Mouse (Mus musculus) forebrain, embryonic 11.5 days (tissue): ENCODE results near the gene Gprc5b. TPM values are rescaled to one million over a fixed set of nuclear protein-coding genes. Genes with fewer than 3 reads are reported as not detected.

ENCODE experiments used
- ATAC-seq: fragments of 200-750 bp; cut with Nextera tagmentation; replicated peaks from 2 replicates; pipeline ENCODE4 v1.8.0; 2017; ENCODE audit warnings: moderate TSS enrichment; ENCODE audit not compliant: low FRiP score
- DNase-seq: peaks from one replicate; pipeline ENCODE4 v3.0.0-alpha.2; 2017; ENCODE audit warnings: low spot score
- H3K27ac ChIP-seq: fragments of 300-500 bp; sonication (generic); 2 replicates; pipeline ENCODE4 v1.5.1; 2014; ENCODE audit warnings: low read depth, low read length
- H3K27me3 ChIP-seq: fragments of 300-500 bp; sonication (generic); 2 replicates; pipeline ENCODE4 v1.6.1; 2014; ENCODE audit warnings: mild to moderate bottlenecking, low read length, mixed read lengths; ENCODE audit not compliant: control insufficient read depth, insufficient read depth
- H3K36me3 ChIP-seq: fragments of 300-500 bp; sonication (generic); 2 replicates; pipeline ENCODE4 v1.6.1; 2014; ENCODE audit warnings: mild to moderate bottlenecking, low read length, moderate library complexity, mixed read lengths; ENCODE audit not compliant: control insufficient read depth, insufficient read depth
- H3K4me1 ChIP-seq: fragments of 300-500 bp; sonication (generic); replicated peaks from 2 replicates; pipeline ENCODE4 v1.6.1; 2014; ENCODE audit warnings: low read length, mixed read lengths; ENCODE audit not compliant: control insufficient read depth, insufficient read depth
- H3K4me2 ChIP-seq: fragments of 300-500 bp; sonication (generic); 2 replicates; pipeline ENCODE4 v1.6.1; 2014; ENCODE audit warnings: low read depth, mild to moderate bottlenecking, low read length, moderate library complexity, mixed read lengths; ENCODE audit not compliant: severe bottlenecking
- H3K4me3 ChIP-seq: fragments of 300-500 bp; sonication (generic); 2 replicates; pipeline ENCODE4 v1.5.1; 2014; ENCODE audit warnings: low read depth, low read length
- H3K9ac ChIP-seq: fragments of 300-500 bp; sonication (generic); 2 replicates; pipeline ENCODE4 v1.6.1; 2014; ENCODE audit warnings: low read length
- H3K9me3 ChIP-seq: fragments of 300-500 bp; sonication (generic); 2 replicates; pipeline ENCODE4 v1.6.1; 2016; ENCODE audit warnings: low read length, mixed read lengths; ENCODE audit not compliant: control insufficient read depth
- WGBS: fragments of 180-500 bp; shearing (Covaris S2); extraction: QIAGEN DNeasy Blood & Tissue Kit; methylation state at CpG from one replicate; pipeline ENCODE4 v1.1.7; 2014; 5-methylcytosine and 5-hydroxymethylcytosine counted together
- polyA plus RNA-seq: library from polyadenylated mRNA; unstranded; fragments of >200 nt; fragmentation: Nextera tagmentation; extraction: Ambion mirVana; gene quantifications from 2 replicates; pipeline ENCODE4 v1.2.1, GENCODE M21; 2014

Gprc5b gene
- polyA plus RNA-seq, 1 experiment from 2014 or later: 18.1 TPM

- Histone ChIP-seq H3K36me3 (peaks cover 5% of the 10 kb centered on the region; the same call in 1 of the 2 replicates), H3K27me3 (no peaks in the 10 kb centered on the region), H3K4me3 (no peak overlapping the region), H3K9ac (no peak overlapping the region), H3K27ac (no peak overlapping the region), H3K4me2 (no peak overlapping the region), H3K9me3 (no peaks in the 10 kb centered on the region), H3K4me1 (0 out of 2 replicates have a peak, but pooled peaks cover 2% of the 10 kb centered on the region)
- ATAC-seq: no peak
- 88% methylated on average over 4 of the region's 4 CpGs for WGBS
- DNase-seq: no peak
These were observed 12.4 kb downstream of the Gprc5b start for GRCm38 (mm10) chr7:118982586-118982985.

DNA sequence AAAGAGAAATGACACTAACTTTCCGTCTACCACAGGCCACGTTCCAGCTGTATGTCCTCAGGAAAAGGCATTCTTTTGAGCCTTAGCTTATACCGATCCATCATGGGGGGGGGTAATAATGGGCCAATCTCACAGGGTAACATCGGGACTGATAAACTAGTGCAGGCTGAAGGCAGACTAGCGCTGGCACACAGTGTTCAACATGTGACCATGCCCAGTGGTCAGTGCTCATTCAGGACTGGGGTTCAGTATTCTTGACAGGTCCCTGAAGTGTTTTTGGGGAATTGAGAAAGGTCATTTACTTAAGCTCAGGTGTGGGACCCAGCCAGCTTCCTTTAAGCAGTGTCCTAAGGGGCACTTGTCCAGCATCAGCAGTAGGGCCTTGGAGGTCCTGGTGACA, 13.2 kb downstream of the Gprc5b start:
- H3K9ac ChIP-seq: no peak overlapping the region
- no peak for ATAC-seq
- H3K4me3 ChIP-seq: no peak overlapping the region
- no peak overlapping the region for H3K4me2 ChIP-seq
- H3K27ac ChIP-seq: no peak overlapping the region
- DNase-seq: no peak
- peaks cover 5% of the 10 kb centered on the region; the same call in 1 of the 2 replicates for H3K4me1 ChIP-seq
- H3K9me3 ChIP-seq: no peaks in the 10 kb centered on the region
- 92% methylated on average over 5 of the region's 5 CpGs for WGBS
- H3K27me3 ChIP-seq: no peaks in the 10 kb centered on the region
- H3K36me3 ChIP-seq: peaks cover 5% of the 10 kb centered on the region; the same call in 1 of the 2 replicates

GRCm38 (mm10) chr7:118981346-118981745, 13.7 kb downstream of the Gprc5b start:
- Histone ChIP-seq H3K9ac (no peak overlapping the region), H3K4me2 (no peak overlapping the region), H3K4me3 (no peak overlapping the region), H3K27ac (no peak overlapping the region), H3K9me3 (no peaks in the 10 kb centered on the region), H3K27me3 (no peaks in the 10 kb centered on the region), H3K36me3 (peaks cover 5% of the 10 kb centered on the region; the same call in 1 of the 2 replicates), H3K4me1 (peaks cover 9% of the 10 kb centered on the region; the same call in 1 of the 2 replicates)
- DNase-seq: no peak
- WGBS: 79% methylated on average over 4 of the region's 4 CpGs
- no peak for ATAC-seq

- Histone ChIP-seq H3K4me3 (no peak overlapping the region), H3K27ac (no peak overlapping the region), H3K9ac (no peak overlapping the region), H3K36me3 (peaks cover 5% of the 10 kb centered on the region; the same call in 1 of the 2 replicates), H3K27me3 (no peaks in the 10 kb centered on the region), H3K9me3 (no peaks in the 10 kb centered on the region), H3K4me1 (peaks cover 11% of the 10 kb centered on the region; the same call in 1 of the 2 replicates), H3K4me2 (no peak overlapping the region)
- 91% methylated on average over 9 of the region's 9 CpGs for WGBS
- ATAC-seq (no peak), DNase-seq (no peak)
These were observed 15.3 kb downstream of the Gprc5b start for GRCm38 (mm10) chr7:118979708-118980107.

GRCm38 (mm10) chr7:118979121-118979520, 15.9 kb downstream of the Gprc5b start:
- Histone ChIP-seq H3K4me1 (peaks cover 11% of the 10 kb centered on the region; the same call in 1 of the 2 replicates), H3K9me3 (no peaks in the 10 kb centered on the region), H3K27me3 (no peaks in the 10 kb centered on the region), H3K4me2 (no peak overlapping the region), H3K36me3 (peaks cover 8% of the 10 kb centered on the region; the same call in 1 of the 2 replicates), H3K4me3 (no peak overlapping the region), H3K9ac (no peak overlapping the region), H3K27ac (no peak overlapping the region)
- DNase-seq (no peak), ATAC-seq (no peak)
- WGBS: 80% methylated on average over 7 of the region's 7 CpGs

GRCm38 (mm10) chr7:118977167-118977543, 17.9 kb downstream of the Gprc5b start:
- H3K9ac ChIP-seq: no peak overlapping the region
- H3K9me3 ChIP-seq: no peaks in the 10 kb centered on the region
- DNase-seq: no peak
- no peak for ATAC-seq
- H3K4me2 ChIP-seq: no peak overlapping the region
- no peak overlapping the region; the same call in 1 of the 2 replicates for H3K27ac ChIP-seq
- H3K4me1 ChIP-seq: peaks cover 11% of the 10 kb centered on the region; the same call in 1 of the 2 replicates
- WGBS: 78% methylated on average over 10 of the region's 10 CpGs
- no peaks in the 10 kb centered on the region for H3K27me3 ChIP-seq
- peaks cover 10% of the 10 kb centered on the region for H3K36me3 ChIP-seq
- H3K4me3 ChIP-seq: no peak overlapping the region

GRCm38 (mm10) chr7:118976414-118977166, 18.4 kb downstream of the Gprc5b start:
- ATAC-seq: peak; percentile 70
- peaks cover 11% of the 10 kb centered on the region; the same call in 1 of the 2 replicates for H3K4me1 ChIP-seq
- 30% methylated on average over 14 of the region's 14 CpGs for WGBS
- H3K4me2 ChIP-seq: 0 out of 2 replicates have a peak overlapping the region, but pooled peaks have one; percentile 15
- no peak overlapping the region for H3K9ac ChIP-seq
- H3K27me3 ChIP-seq: no peaks in the 10 kb centered on the region
- peaks cover 10% of the 10 kb centered on the region for H3K36me3 ChIP-seq
- H3K27ac ChIP-seq: no peak overlapping the region; the same call in 1 of the 2 replicates
- no peak for DNase-seq
- no peaks in the 10 kb centered on the region for H3K9me3 ChIP-seq
- H3K4me3 ChIP-seq: no peak overlapping the region

- no peak overlapping the region for H3K27ac ChIP-seq
- H3K36me3 ChIP-seq: peaks cover 10% of the 10 kb centered on the region
- H3K4me1 ChIP-seq: peaks cover 10% of the 10 kb centered on the region; the same call in 1 of the 2 replicates
- no peaks in the 10 kb centered on the region for H3K9me3 ChIP-seq
- WGBS: 82% methylated on average over 3 of the region's 3 CpGs
- H3K4me3 ChIP-seq: no peak overlapping the region
- ATAC-seq (no peak), DNase-seq (no peak)
- no peak overlapping the region for H3K4me2 ChIP-seq
- no peaks in the 10 kb centered on the region for H3K27me3 ChIP-seq
- H3K9ac ChIP-seq: no peak overlapping the region
These were observed 19.2 kb downstream of the Gprc5b start for GRCm38 (mm10) chr7:118975837-118976236.
